Mouse (Mus musculus) CH12.LX (cell line): Measurements from ENCODE around the gene Grip1. TPM values are rescaled to one million over a fixed set of nuclear protein-coding genes. Genes with fewer than 3 reads are reported as not detected.

Source experiments
- DNase-seq: peaks from one replicate; pipeline ENCODE4 v3.0.0-alpha.2; 2013; ENCODE audit errors: extremely low read depth
- H3K27ac ChIP-seq: 2 replicates; pipeline ENCODE4 v1.5.1; 2012; ENCODE audit warnings: low read depth, mild to moderate bottlenecking, control low read depth, moderate library complexity; ENCODE audit not compliant: insufficient read depth
- H3K27me3 ChIP-seq: replicated peaks from 2 replicates; pipeline ENCODE3; 2012; ENCODE audit warnings: inconsistent platforms
- H3K36me3 ChIP-seq, 2 experiments: replicated peaks in 1 of 2; 2 replicates each; pipeline versions ENCODE3 to v1.6.1; 2012; ENCODE audit warnings: inconsistent platforms in 1 of 2, low read length in 1 of 2, mild to moderate bottlenecking in 1 of 2, mixed read lengths in 1 of 2, moderate library complexity in 1 of 2; ENCODE audit not compliant: control insufficient read depth in 1 of 2, insufficient read depth in 1 of 2
- H3K4me1 ChIP-seq, 2 experiments: 2 replicates each; pipeline ENCODE4 v1.6.1; 2012; ENCODE audit warnings: inconsistent platforms in 1 of 2, moderate library complexity in 1 of 2; ENCODE audit not compliant: insufficient read depth in 2 of 2, control insufficient read depth in 1 of 2
- H3K4me2 ChIP-seq: 2 replicates; pipeline ENCODE4 v1.6.1; 2012; ENCODE audit warnings: low read depth, mild to moderate bottlenecking, control low read depth; ENCODE audit not compliant: poor library complexity, insufficient read depth, severe bottlenecking
- H3K4me3 ChIP-seq, 3 experiments: fragments of 150-350 bp in 1 of 3; sonication (generic) in 1 of 3; replicated peaks in 1 of 3; 2 replicates each; pipeline versions ENCODE3 to v1.5.1; 2011 to 2012; ENCODE audit warnings: low read depth in 2 of 3, low read length in 2 of 3, mild to moderate bottlenecking in 2 of 3, moderate library complexity in 2 of 3, control low read depth in 1 of 3, improper control_type of control experiment in 1 of 3, inconsistent platforms in 1 of 3, mixed read lengths in 1 of 3; ENCODE audit not compliant: poor library complexity in 1 of 3
- H3K79me2 ChIP-seq: replicated peaks from 2 replicates; pipeline ENCODE4 v1.6.1; 2012; ENCODE audit warnings: mild to moderate bottlenecking, moderate library complexity; ENCODE audit not compliant: control insufficient read depth, poor library complexity, insufficient read depth, severe bottlenecking; ENCODE audit errors: extremely low read depth
- H3K9ac ChIP-seq: 2 replicates; pipeline ENCODE4 v1.6.1; 2012; ENCODE audit warnings: low read depth, mild to moderate bottlenecking, control low read depth, moderate library complexity; ENCODE audit not compliant: insufficient read depth
- H3K9me3 ChIP-seq: replicated peaks from 2 replicates; pipeline ENCODE3; 2012; ENCODE audit warnings: low read length, inconsistent platforms, mixed read lengths
- CHD1 ChIP-seq: IDR thresholded peaks from 2 replicates; pipeline ENCODE4 v1.6.1; 2012; ENCODE audit warnings: low read depth, low read length, improper control_type of control experiment, inconsistent platforms
- CHD2 ChIP-seq: IDR thresholded peaks from 2 replicates; pipeline ENCODE4 v1.6.1; 2011; ENCODE audit warnings: low read length, improper control_type of control experiment
- ELF1 ChIP-seq: IDR thresholded peaks from 2 replicates; pipeline ENCODE4 v1.6.1; 2014; ENCODE audit warnings: low read depth, mild to moderate bottlenecking, inconsistent platforms, low read length, improper control_type of control experiment
- EP300 ChIP-seq: IDR thresholded peaks from 2 replicates; pipeline ENCODE4 v1.6.1; 2011; ENCODE audit warnings: low read length, improper control_type of control experiment
- ETS1 ChIP-seq: conservative IDR thresholded peaks from 2 replicates; pipeline ENCODE4 v1.6.1; 2012; ENCODE audit warnings: low read depth, mild to moderate bottlenecking, inconsistent platforms, low read length, improper control_type of control experiment, moderate library complexity
- GABPA ChIP-seq: IDR thresholded peaks from 2 replicates; pipeline ENCODE4 v1.6.1; 2012; ENCODE audit warnings: low read depth, low read length, improper control_type of control experiment, inconsistent platforms; ENCODE audit not compliant: insufficient replicate concordance
- HCFC1 ChIP-seq: IDR thresholded peaks from 2 replicates; pipeline ENCODE4 v1.6.1; 2012; ENCODE audit warnings: low read depth, mild to moderate bottlenecking, inconsistent platforms, low read length, improper control_type of control experiment
- IRF4 ChIP-seq: IDR thresholded peaks from 2 replicates; pipeline ENCODE4 v1.6.1; 2014; ENCODE audit warnings: low read depth, mild to moderate bottlenecking, inconsistent platforms, low read length, improper control_type of control experiment
- JUN ChIP-seq: IDR thresholded peaks from 2 replicates; pipeline ENCODE4 v1.6.1; 2011; ENCODE audit warnings: low read depth, mild to moderate bottlenecking, low read length, improper control_type of control experiment, moderate library complexity; ENCODE audit not compliant: insufficient read depth
- KAT2A ChIP-seq: IDR thresholded peaks from 2 replicates; pipeline ENCODE4 v1.6.1; 2012; ENCODE audit warnings: low read length, improper control_type of control experiment, inconsistent platforms; ENCODE audit not compliant: insufficient replicate concordance
- MAFK ChIP-seq: IDR thresholded peaks from 2 replicates; pipeline ENCODE4 v1.6.1; 2011; ENCODE audit warnings: low read length, improper control_type of control experiment; ENCODE audit not compliant: insufficient replicate concordance
- MAX ChIP-seq: IDR thresholded peaks from 2 replicates; pipeline ENCODE4 v1.6.1; 2011; ENCODE audit warnings: low read length, improper control_type of control experiment
- MAZ ChIP-seq: IDR thresholded peaks from 2 replicates; pipeline ENCODE4 v1.6.1; 2012; ENCODE audit warnings: low read depth, mild to moderate bottlenecking, inconsistent platforms, low read length, improper control_type of control experiment, moderate library complexity
- MEF2A ChIP-seq: IDR thresholded peaks from 2 replicates; pipeline ENCODE4 v1.6.1; 2014; ENCODE audit warnings: low read depth, mild to moderate bottlenecking, inconsistent platforms, low read length, improper control_type of control experiment, borderline replicate concordance
- MXI1 ChIP-seq: IDR thresholded peaks from 2 replicates; pipeline ENCODE4 v1.6.1; 2011; ENCODE audit warnings: mild to moderate bottlenecking, low read depth, low read length, improper control_type of control experiment
- NELFE ChIP-seq: IDR thresholded peaks from 2 replicates; pipeline ENCODE4 v1.6.1; 2011; ENCODE audit warnings: low read depth, low read length, improper control_type of control experiment
- POLR2A ChIP-seq: IDR thresholded peaks from 2 replicates; pipeline ENCODE4 v1.6.1; 2011; ENCODE audit warnings: low read depth, mild to moderate bottlenecking, improper control_type of control experiment, low read length
- RAD21 ChIP-seq: IDR thresholded peaks from 2 replicates; pipeline ENCODE4 v1.6.1; 2011; ENCODE audit warnings: low read depth, mild to moderate bottlenecking, low read length, improper control_type of control experiment, moderate library complexity
- SIN3A ChIP-seq: IDR thresholded peaks from 2 replicates; pipeline ENCODE4 v1.6.1; 2012; ENCODE audit warnings: low read length, improper control_type of control experiment, inconsistent platforms
- SMC3 ChIP-seq: IDR thresholded peaks from 2 replicates; pipeline ENCODE4 v1.6.1; 2011; ENCODE audit warnings: low read depth, low read length, improper control_type of control experiment
- TCF12 ChIP-seq: IDR thresholded peaks from 2 replicates; pipeline ENCODE4 v1.6.1; 2014; ENCODE audit warnings: low read depth, mild to moderate bottlenecking, inconsistent platforms, low read length, improper control_type of control experiment
- USF1 ChIP-seq: IDR thresholded peaks from 2 replicates; pipeline ENCODE4 v1.6.1; 2014; ENCODE audit warnings: low read depth, mild to moderate bottlenecking, inconsistent platforms, low read length, improper control_type of control experiment
- ZC3H11A ChIP-seq: IDR thresholded peaks from 2 replicates; pipeline ENCODE4 v1.6.1; 2012; ENCODE audit warnings: low read depth, mild to moderate bottlenecking, inconsistent platforms, low read length, improper control_type of control experiment
- ZKSCAN1 ChIP-seq: IDR thresholded peaks from 2 replicates; pipeline ENCODE4 v1.6.1; 2012; ENCODE audit warnings: low read depth, inconsistent platforms, low read length, improper control_type of control experiment, borderline replicate concordance
- ZNF384 ChIP-seq: IDR thresholded peaks from 2 replicates; pipeline ENCODE4 v1.6.1; 2012; ENCODE audit warnings: low read depth, low read length, improper control_type of control experiment, inconsistent platforms
- dilution Hi-C: fragments of 300-500 bp; cut with MboI; formaldehyde crosslinking; loops from 2 replicates; pipeline ENCODE4 v1.14.3; 2020; ENCODE audit warnings: low sequenced_read_pairs; ENCODE audit not compliant: extremely low pct_unique_long_range_greater_than_20kb, extremely low pct_ligation_motif_present
- in situ Hi-C: fragments of 300-500 bp; cut with MboI; formaldehyde crosslinking; loops from 3 replicates; pipeline ENCODE4 v1.14.3; 2019; ENCODE audit warnings: low sequenced_read_pairs, low pct_ligation_motif_present, low pct_unique_long_range_greater_than_20kb, mixed read lengths
- polyA plus RNA-seq: library from polyadenylated mRNA; unstranded; fragments of >175 nt; gene quantifications from 2 replicates; pipeline ENCODE4 v1.2.1, GENCODE M21; 2012; ENCODE audit warnings: low read depth; ENCODE audit not compliant: insufficient read length
- total RNA-seq, 2 experiments: library from RNA; depleted of rRNA; stranded (reverse); fragments of 300-350 nt in 1 of 2; fragments of >200 nt in 1 of 2; gene quantifications; 2 replicates each; pipeline ENCODE4 v1.2.3; 2012 to 2014

The Grip1 gene
- total and polyA plus RNA-seq, 3 experiments, result 0.09 to 0.33 (median 0.13) TPM

GRCm38 (mm10) chr10:119463793-119464192 is 10.2 kb downstream of the Grip1 start:
- dilution Hi-C loops, result no loop called here
- in situ Hi-C loops, result no loop called here
- Histone ChIP-seq H3K4me3 (no peak overlapping the region), H3K9ac (no peak overlapping the region), H3K27me3 (no peaks in the 10 kb centered on the region), H3K4me1 (no peaks in the 10 kb centered on the region), H3K27ac (no peak overlapping the region), H3K9me3 (no peaks in the 10 kb centered on the region), H3K4me2 (no peak overlapping the region), H3K36me3 (no peaks in the 10 kb centered on the region), H3K79me2 (no peaks in the 10 kb centered on the region)
- DNase-seq, result no peak
- TF ChIP-seq SMC3 (no peak), TCF12 (no peak), ZKSCAN1 (no peak), POLR2A (no peak), GABPA (no peak), RAD21 (no peak), MXI1 (no peak), IRF4 (no peak), ELF1 (no peak), MEF2A (no peak), CHD1 (no peak), JUN (no peak), MAFK (no peak), USF1 (no peak), CHD2 (no peak), SIN3A (no peak), MAZ (no peak), ZC3H11A (no peak)

- Histone ChIP-seq H3K4me3 (no peak overlapping the region), H3K36me3 (no peaks in the 10 kb centered on the region), H3K4me1 (no peaks in the 10 kb centered on the region), H3K27ac (no peak overlapping the region), H3K9me3 (no peaks in the 10 kb centered on the region), H3K9ac (no peak overlapping the region), H3K4me2 (no peak overlapping the region), H3K79me2 (no peaks in the 10 kb centered on the region), H3K27me3 (no peaks in the 10 kb centered on the region)
- dilution Hi-C loops (no loop called here), in situ Hi-C loops (no loop called here)
- DNase-seq, result no peak
- TF ChIP-seq RAD21, result no peak
- no peak for TF ChIP-seq ETS1
- TF ChIP-seq HCFC1, result no peak
- no peak for TF ChIP-seq GABPA
- no peak for TF ChIP-seq NELFE
- no peak for TF ChIP-seq POLR2A
- TF ChIP-seq MAZ, result no peak
- TF ChIP-seq MAX, result no peak
- no peak for TF ChIP-seq MEF2A
- TF ChIP-seq SIN3A, result no peak
- no peak for TF ChIP-seq KAT2A
- TF ChIP-seq MAFK, result no peak
- no peak for TF ChIP-seq ELF1
- TF ChIP-seq ZNF384, result no peak
- no peak for TF ChIP-seq USF1
- no peak for TF ChIP-seq EP300
- no peak for TF ChIP-seq ZKSCAN1
Observed at GRCm38 (mm10) chr10:119467976-119468375, 14.3 kb downstream of the Grip1 start.
